Mouse (Mus musculus): ENCODE data around the gene Cdh20.

- TF ChIP-seq CTCF (IDR thresholded peaks at IDR 0.05; ENCODE audit: low read depth, low read length) (no peak), TAL1 (conservative IDR thresholded peaks at IDR 0.05; ENCODE audit: low read depth, low read length) (no peak), POLR2AphosphoS5 (IDR thresholded peaks at IDR 0.05; ENCODE audit: insufficient replicate concordance, low read depth, low read length) (no peak), GATA1 (IDR thresholded peaks at IDR 0.05; ENCODE audit: borderline replicate concordance, low read length) (no peak), GATA2 (IDR thresholded peaks at IDR 0.05; ENCODE audit: borderline replicate concordance, low read depth, low read length) (no peak)
Measured at GRCm38 (mm10) chr1:105041668-105042067, 273.3 kb downstream of the Cdh20 start.
